Mouse (Mus musculus) myocyte (in vitro differentiated cells): Measurements from ENCODE around the gene Agap3.

Experiments
- CEBPB ChIP-seq: IDR thresholded peaks from 2 replicates; pipeline ENCODE4 v1.6.1; 2011; ENCODE audit warnings: mild to moderate bottlenecking, moderate library complexity; ENCODE audit not compliant: poor library complexity, insufficient read depth, severe bottlenecking
- E2F4 ChIP-seq: IDR thresholded peaks from one replicate; pipeline ENCODE4 v1.6.1; 2011; ENCODE audit warnings: mild to moderate bottlenecking, control low read depth, moderate library complexity; ENCODE audit not compliant: insufficient read depth
- POLR2A ChIP-seq: IDR thresholded peaks from one replicate; pipeline ENCODE4 v1.6.1; 2011; ENCODE audit warnings: low read depth, mild to moderate bottlenecking, control low read depth, moderate library complexity; ENCODE audit not compliant: insufficient read length
- POLR2AphosphoS2 ChIP-seq: IDR thresholded peaks from one replicate; pipeline ENCODE4 v1.6.1; 2011; ENCODE audit warnings: low read depth, control low read depth; ENCODE audit not compliant: insufficient read length
- REST ChIP-seq: IDR thresholded peaks from one replicate; pipeline ENCODE4 v1.6.1; 2011; ENCODE audit warnings: mild to moderate bottlenecking, control low read depth, moderate library complexity; ENCODE audit not compliant: insufficient read depth, insufficient read length
- TCF12 ChIP-seq: IDR thresholded peaks from one replicate; pipeline ENCODE4 v1.6.1; 2011; ENCODE audit warnings: mild to moderate bottlenecking, control low read depth; ENCODE audit not compliant: poor library complexity, insufficient read depth, severe bottlenecking

GRCm38 (mm10) chr5:24481647-24482046 is 29.7 kb downstream of the Agap3 start:
- TF ChIP-seq POLR2A = no peak
- no peak for TF ChIP-seq POLR2AphosphoS2
- no peak for TF ChIP-seq CEBPB
- TF ChIP-seq E2F4 = no peak
- TF ChIP-seq TCF12 = no peak
- TF ChIP-seq REST = no peak
